ENCODE assay signal across 10 mouse cellular contexts in genomic region chr1:44745711-44746110, GRCm38 (mm10).
A peak's percentile ranks its signal among the peaks of the same experiment; 100 is the strongest.
DNase-seq lines count a peak whose midpoint lies in the region; ATAC-seq and TF ChIP-seq lines count a peak whose summit lies in the region.
"Had no signal": no experiment of that assay in that cellular context is flagged by ENCODE, and none has a peak within 500 bp of the region (broad histone marks: within the 10 kb centered on the region; RNA-seq: fewer than 3 reads in every experiment).

No protein-coding gene starts in this region.

- no peak for TF ChIP-seq POLR2A in MEL (IDR thresholded peaks at IDR 0.05; ENCODE audit: control insufficient read depth in 1 of 2, insufficient read depth in 1 of 2, low read depth in 1 of 2, low read length in 2 of 2, poor library complexity in 1 of 2)

- no peak overlapping the region for H3K27ac ChIP-seq in kidney, embryonic 16.5 days (ENCODE audit: low read length)
- no peak overlapping the region for H3K27ac ChIP-seq in MEL (ENCODE audit: control insufficient read depth, low read depth, low read length)
- H3K27ac ChIP-seq: embryonic facial prominence, embryonic 13.5 days; liver, embryonic 13.5 days had no signal

- H3K9me3 ChIP-seq in kidney, embryonic 16.5 days (ENCODE audit: low read length): no peaks in the 10 kb centered on the region
- H3K9me3 ChIP-seq in MEL (replicated peaks; ENCODE audit: insufficient read depth, low read length): no peaks in the 10 kb centered on the region
- H3K9me3 ChIP-seq: embryonic facial prominence, embryonic 13.5 days; liver, embryonic 13.5 days had no signal

- 0 out of 2 replicates have a peak, but pooled peaks cover 2% of the 10 kb centered on the region for H3K4me1 ChIP-seq in kidney, embryonic 16.5 days (ENCODE audit: insufficient read depth, low read length)
- H3K4me1 ChIP-seq in MEL (ENCODE audit: control insufficient read depth in 1 of 2, insufficient read depth in 2 of 2, low read length in 2 of 2): no peaks in the 10 kb centered on the region
- H3K4me1 ChIP-seq: liver, embryonic 13.5 days had no signal

- no peak overlapping the region for H3K4me3 ChIP-seq in kidney, embryonic 16.5 days (ENCODE audit: low read length)
- H3K4me3 ChIP-seq in MEL (ENCODE audit: control insufficient read depth in 1 of 2, insufficient read depth in 1 of 2, low read depth in 2 of 2, low read length in 2 of 2): no peak overlapping the region
- H3K4me3 ChIP-seq: embryonic facial prominence, embryonic 13.5 days; liver, embryonic 13.5 days had no signal

- ATAC-seq in kidney, embryonic 16.5 days (ENCODE audit: low FRiP score, low TSS enrichment): no peak

- peak in 1 of 3 experiments; percentile 83; a peak in 3 of 6 replicates for TF ChIP-seq CTCF in MEL (IDR thresholded peaks at IDR 0.05 in 2 of 3, conservative IDR thresholded peaks at IDR 0.05 in 1 of 3; ENCODE audit: control insufficient read depth in 1 of 3, insufficient read depth in 1 of 3, low read depth in 2 of 3, low read length in 3 of 3, poor library complexity in 1 of 3, severe bottlenecking in 1 of 3)

- H3K27me3 ChIP-seq in kidney, embryonic 16.5 days (ENCODE audit: insufficient read depth, low read length): no peaks in the 10 kb centered on the region
- H3K27me3 ChIP-seq in MEL (ENCODE audit: control insufficient read depth in 1 of 2, insufficient read depth in 2 of 2, low read length in 2 of 2): no peaks in the 10 kb centered on the region
- H3K27me3 ChIP-seq: embryonic facial prominence, embryonic 13.5 days; liver, embryonic 13.5 days had no signal

- TF ChIP-seq EP300 in MEL (IDR thresholded peaks at IDR 0.05; ENCODE audit: low read depth in 1 of 2, low read length in 2 of 2): no peak

- no peaks in the 10 kb centered on the region for H3K79me2 ChIP-seq in MEL (ENCODE audit: control insufficient read depth, insufficient read depth, low read length, poor library complexity)

- WGBS in kidney, embryonic 16.5 days: 5% methylated on average over 2 of the region's 2 CpGs

- no peaks in the 10 kb centered on the region for H3K36me3 ChIP-seq in kidney, embryonic 16.5 days (ENCODE audit: insufficient read depth, low read length)
- no peaks in the 10 kb centered on the region for H3K36me3 ChIP-seq in MEL (ENCODE audit: control insufficient read depth in 1 of 2, insufficient read depth in 2 of 2, low read length in 2 of 2)
- H3K36me3 ChIP-seq: embryonic facial prominence, embryonic 13.5 days; liver, embryonic 13.5 days had no signal

- H3K4me2 ChIP-seq in kidney, embryonic 16.5 days (replicated peaks; ENCODE audit: low read depth, low read length): no peak overlapping the region
- H3K4me2 ChIP-seq: embryonic facial prominence, embryonic 13.5 days; liver, embryonic 13.5 days had no signal

- intact Hi-C loops in gastrocnemius, postnatal 14 days (cut with DNase I; ENCODE audit: low total_unique reads): loop anchor here (10.0 kb wide), 2 partner anchors 569 to 879 kb away; partner anchors contain the start of gene Col3a1
- intact Hi-C loops in left cerebral cortex, postnatal 14 days (cut with DNase I): loop anchor here (2.0 kb wide), 2 partner anchors 569 to 1021 kb away; no protein-coding TSS in a partner anchor

- H3K9ac ChIP-seq in kidney, embryonic 16.5 days (replicated peaks; ENCODE audit: low read length): no peak overlapping the region
- no peak overlapping the region for H3K9ac ChIP-seq in MEL (ENCODE audit: control insufficient read depth, low read depth, low read length, poor library complexity, severe bottlenecking)
- H3K9ac ChIP-seq: embryonic facial prominence, embryonic 13.5 days; liver, embryonic 13.5 days had no signal

- peak; percentile 19 for DNase-seq in kidney, adult 18-20 months
- DNase-seq in MEL (ENCODE audit: low read depth, low spot score): peak; percentile 39
- peak; percentile 39 for DNase-seq in brain, adult 2 months (ENCODE audit: low read depth, low spot score)
- peak; percentile 26 for DNase-seq in gastrocnemius, postnatal 14 days
- peak; percentile 51 to 79 for DNase-seq in left cerebral cortex, postnatal 14 days (ENCODE audit: low spot score in 2 of 2)
- DNase-seq in right cerebral cortex, adult 2 months (ENCODE audit: low spot score in 2 of 2): peak; percentile 71 to 72
- DNase-seq in natural killer cell, adult 2 months (ENCODE audit: low spot score in 2 of 2): no peak
- DNase-seq: liver, embryonic 13.5 days had no signal

- peak; percentile 93 for TF ChIP-seq RAD21 in MEL (IDR thresholded peaks at IDR 0.05; ENCODE audit: low read depth, low read length)

TF ChIP-seq in MEL, 35 proteins besides CTCF, POLR2A, EP300 and RAD21:
- TF ChIP-seq UBTF (IDR thresholded peaks at IDR 0.05; ENCODE audit: borderline replicate concordance, insufficient read depth, low read depth, low read length) (no peak), ZC3H11A (IDR thresholded peaks at IDR 0.05; ENCODE audit: low read depth, low read length) (peak; percentile 64), NRF1 (IDR thresholded peaks at IDR 0.05; ENCODE audit: insufficient read depth, low read depth, low read length, poor library complexity, severe bottlenecking) (no peak), ETS1 (IDR thresholded peaks at IDR 0.05; ENCODE audit: low read depth, low read length) (no peak), ELF1 (IDR thresholded peaks at IDR 0.05; ENCODE audit: low read depth, low read length) (no peak), MYC (IDR thresholded peaks at IDR 0.05; ENCODE audit: low read depth, low read length) (no peak), TAL1 (IDR thresholded peaks at IDR 0.05; ENCODE audit: low read length) (no peak), SMC3 (IDR thresholded peaks at IDR 0.05; ENCODE audit: low read depth, low read length) (peak; percentile 83), POLR2AphosphoS2 (IDR thresholded peaks at IDR 0.05; ENCODE audit: low read length) (no peak), TCF12 (IDR thresholded peaks at IDR 0.05; ENCODE audit: low read depth, low read length) (no peak), JUND (IDR thresholded peaks at IDR 0.05; ENCODE audit: low read depth, low read length) (no peak), GATA1 (IDR thresholded peaks at IDR 0.05; ENCODE audit: low read depth, low read length) (no peak), CHD2 (IDR thresholded peaks at IDR 0.05; ENCODE audit: low read length) (no peak), MYB (IDR thresholded peaks at IDR 0.05; ENCODE audit: low read depth, low read length) (no peak), ZKSCAN1 (IDR thresholded peaks at IDR 0.05; ENCODE audit: low read depth, low read length) (no peak), SIN3A (IDR thresholded peaks at IDR 0.05; ENCODE audit: low read length) (no peak), MAFK (IDR thresholded peaks at IDR 0.05; ENCODE audit: borderline replicate concordance, low read depth, low read length) (no peak)

Comparison
In these comparisons a context has a peak if more than half of its experiments do, and no peak if none do; other contexts are left out.
1. DNase-seq: peak in kidney, adult 18-20 months (single experiment), MEL (single experiment), brain, adult 2 months (single experiment), gastrocnemius, postnatal 14 days (single experiment), left cerebral cortex, postnatal 14 days (2 of 2) and right cerebral cortex, adult 2 months (2 of 2); none in natural killer cell, adult 2 months (0 of 2).